Mouse (Mus musculus): ENCODE results near the gene Adcy7.
A peak's percentile ranks its signal among the peaks of the same experiment; 100 is the strongest.

Gene Adcy7

DNA sequence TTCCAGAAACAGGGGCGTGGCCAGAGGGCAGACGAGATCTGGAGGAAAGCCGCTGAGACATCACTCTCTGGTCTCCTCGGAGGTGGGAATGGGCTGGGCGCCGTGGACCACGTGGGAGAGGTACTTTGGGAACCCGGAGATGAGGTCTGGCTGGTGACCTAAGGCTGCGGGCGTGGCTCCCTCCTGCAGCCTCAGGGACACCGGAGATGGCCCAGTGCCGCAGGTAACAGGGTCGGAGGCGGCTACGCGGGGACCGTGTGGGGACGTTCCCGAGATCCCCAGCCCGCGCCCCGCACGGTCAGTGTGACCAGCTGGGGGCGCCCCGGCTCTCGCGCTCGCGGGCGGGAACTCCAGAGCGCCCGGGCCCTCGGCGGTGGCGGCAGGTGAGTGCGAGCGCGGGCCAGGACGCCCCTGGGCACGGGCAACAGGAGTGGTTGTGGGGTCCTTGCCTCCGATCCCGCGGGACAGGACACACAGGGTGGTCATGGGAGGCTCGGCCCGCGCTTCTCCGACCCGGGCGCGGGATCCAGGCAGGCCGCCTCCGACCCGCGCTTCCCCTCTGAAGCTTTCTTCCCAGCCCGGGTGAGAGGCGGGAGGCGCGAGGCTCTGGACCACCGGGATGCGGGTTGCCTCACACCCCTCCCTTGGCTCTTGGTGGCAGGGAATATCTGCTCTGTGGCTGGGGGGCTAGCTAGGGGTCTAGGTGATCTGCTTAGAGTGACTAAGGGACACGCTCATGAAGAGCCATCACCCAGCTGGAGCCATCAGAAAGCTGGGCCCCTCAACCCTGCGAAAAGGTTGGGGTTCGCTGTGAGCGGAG is at the start of gene Adcy7:
Gene Adcy7, plus strand, starts transcription at position 173 of the 820 bp plus-strand sequence.
- peak; percentile 26 to 57 for DNase-seq (ENCODE audit: low spot score in 2 of 2)

GRCm38 (mm10) chr8:88225358-88225757 is 46.8 kb upstream of the Adcy7 start:
- no peak for DNase-seq (ENCODE audit: low spot score in 2 of 2)

DNA sequence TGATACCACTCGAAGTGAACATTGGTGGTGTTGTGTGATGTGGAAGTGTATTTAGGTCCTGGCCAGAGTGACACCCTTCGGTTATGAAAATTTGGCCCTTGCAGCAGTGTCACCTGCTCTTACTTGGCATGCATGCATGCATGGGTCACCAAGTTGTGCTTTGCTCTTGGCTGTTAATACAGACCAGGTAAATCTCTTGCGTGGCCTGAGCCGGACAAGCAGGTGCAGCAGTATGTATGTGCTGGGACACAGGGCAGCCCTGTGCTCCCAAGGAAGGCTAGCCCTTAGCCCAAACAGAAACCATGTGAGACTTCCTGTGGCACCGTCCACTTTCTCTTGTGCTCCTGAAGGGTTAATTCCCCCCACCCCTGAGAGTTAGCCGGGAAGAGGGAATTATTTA is 44.4 kb upstream of the Adcy7 start:
- no peak for DNase-seq (ENCODE audit: low spot score in 2 of 2)

GRCm38 (mm10) chr8:88228286-88228685 is 43.9 kb upstream of the Adcy7 start:
- no peak for DNase-seq (ENCODE audit: low spot score in 2 of 2)

DNA sequence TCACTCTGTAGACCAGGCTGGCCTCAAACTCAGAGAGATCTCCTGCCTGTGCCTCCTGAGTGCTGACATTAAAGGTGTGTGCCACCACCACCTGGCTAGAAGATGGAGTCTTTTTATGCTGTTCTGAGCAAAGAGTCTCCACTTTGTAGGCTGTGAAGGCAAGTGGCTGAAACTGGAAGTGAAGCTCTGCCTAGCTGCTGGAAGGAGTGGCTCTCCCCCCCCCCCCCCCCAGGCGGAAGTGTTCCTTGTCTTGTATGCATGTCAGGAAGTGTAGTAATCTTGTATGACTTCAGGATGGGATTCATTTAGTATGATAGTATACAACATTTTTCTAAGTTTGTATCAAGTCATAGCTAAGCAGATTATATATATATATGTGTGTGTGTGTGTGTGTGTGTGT is 43.4 kb upstream of the Adcy7 start:
- DNase-seq (ENCODE audit: low spot score in 2 of 2) = no peak

GRCm38 (mm10) chr8:88236666-88237065 is 35.5 kb upstream of the Adcy7 start:
- DNase-seq (ENCODE audit: low spot score in 2 of 2) = no peak

GRCm38 (mm10) chr8:88237606-88238005 is 34.6 kb upstream of the Adcy7 start:
- no peak for DNase-seq (ENCODE audit: low spot score in 2 of 2)

DNA sequence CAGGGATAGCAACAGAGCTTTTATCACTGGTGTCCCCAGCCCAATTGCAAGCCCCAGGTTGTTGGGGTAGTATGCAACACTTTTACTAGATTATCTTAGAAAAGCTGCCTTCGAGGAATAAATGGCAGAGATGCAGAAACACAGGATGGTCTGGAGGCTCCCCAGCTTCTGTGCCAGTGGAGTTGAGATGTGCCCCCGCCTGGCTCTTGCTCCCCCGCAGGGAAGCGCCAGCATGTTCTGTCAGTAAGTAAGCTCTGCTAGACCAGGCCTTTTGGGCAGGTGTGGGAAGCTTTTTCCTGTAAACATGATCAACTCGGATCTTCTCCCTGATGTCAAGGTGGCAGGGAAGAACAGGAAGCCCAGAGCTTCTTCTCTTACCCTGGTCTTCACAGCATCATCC is 32.9 kb upstream of the Adcy7 start:
- DNase-seq (ENCODE audit: low spot score in 2 of 2) = no peak

GRCm38 (mm10) chr8:88241871-88242270 is 30.3 kb upstream of the Adcy7 start:
- no peak for DNase-seq (ENCODE audit: low spot score in 2 of 2)

GRCm38 (mm10) chr8:88244298-88244697 is 27.9 kb upstream of the Adcy7 start:
- peak; percentile 53 to 64 for DNase-seq (ENCODE audit: low spot score in 2 of 2)

DNA sequence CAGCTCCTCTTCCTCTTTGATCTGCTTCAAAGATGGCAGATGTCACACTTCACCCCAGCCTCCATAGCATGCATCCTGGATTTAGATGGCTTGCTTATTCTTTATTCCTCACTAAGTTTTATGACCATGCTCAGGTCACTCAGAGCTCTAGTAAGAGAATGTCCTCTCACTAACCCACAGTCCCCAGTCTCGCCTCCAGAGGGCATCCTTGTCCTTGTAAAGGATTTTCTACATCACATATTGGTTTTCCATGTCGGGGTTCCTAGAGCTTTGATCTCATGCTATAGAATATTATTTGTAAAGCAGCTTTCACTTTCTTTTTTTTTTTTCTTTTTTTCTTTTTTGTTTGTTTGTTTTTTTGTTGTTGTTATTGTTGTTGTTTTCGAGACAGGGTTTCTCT is 19.4 kb upstream of the Adcy7 start:
- peak in 1 of 2 experiments; percentile 21 for DNase-seq (ENCODE audit: low spot score in 2 of 2)

DNA sequence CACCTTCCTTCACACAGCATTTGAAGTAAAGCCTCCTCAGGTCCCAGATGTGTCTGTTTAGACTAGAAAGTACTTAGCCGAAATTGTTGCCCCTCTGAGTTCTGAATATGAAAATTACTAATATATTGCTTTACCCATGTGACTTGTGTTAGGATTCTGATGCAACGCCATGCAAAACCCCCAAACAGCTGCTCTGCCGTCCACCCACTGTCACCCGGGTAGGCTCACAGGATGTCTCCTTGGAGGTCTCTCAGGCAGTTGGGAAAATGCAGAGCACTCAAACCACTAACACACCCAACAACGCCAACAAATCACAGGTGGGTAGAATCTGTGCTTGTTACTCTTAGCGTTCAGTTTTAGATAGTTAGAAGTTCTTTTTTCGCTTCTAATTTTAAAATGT is 17.2 kb upstream of the Adcy7 start:
- DNase-seq (ENCODE audit: low spot score in 2 of 2) = no peak

DNA sequence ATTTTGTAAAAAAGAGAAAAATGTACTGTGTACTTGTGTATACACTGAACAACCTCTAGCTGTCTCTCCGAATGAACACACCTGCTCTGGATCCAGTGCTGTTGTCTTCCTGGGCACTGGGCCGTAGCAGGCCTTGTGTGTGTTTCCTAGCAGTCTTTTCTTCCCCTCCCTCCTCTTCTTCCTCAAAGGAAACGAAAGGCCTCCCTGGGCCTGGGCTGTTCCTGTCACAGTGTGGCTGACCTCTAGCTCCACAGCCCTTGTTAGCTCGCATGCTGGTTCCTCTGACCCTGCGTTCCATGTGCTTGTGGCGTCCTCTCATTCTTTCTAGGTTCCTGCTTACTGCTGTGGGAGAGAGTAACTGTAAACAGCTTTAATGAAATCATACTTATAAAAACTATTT is 14.2 kb upstream of the Adcy7 start:
- DNase-seq (ENCODE audit: low spot score in 2 of 2) = no peak

DNA sequence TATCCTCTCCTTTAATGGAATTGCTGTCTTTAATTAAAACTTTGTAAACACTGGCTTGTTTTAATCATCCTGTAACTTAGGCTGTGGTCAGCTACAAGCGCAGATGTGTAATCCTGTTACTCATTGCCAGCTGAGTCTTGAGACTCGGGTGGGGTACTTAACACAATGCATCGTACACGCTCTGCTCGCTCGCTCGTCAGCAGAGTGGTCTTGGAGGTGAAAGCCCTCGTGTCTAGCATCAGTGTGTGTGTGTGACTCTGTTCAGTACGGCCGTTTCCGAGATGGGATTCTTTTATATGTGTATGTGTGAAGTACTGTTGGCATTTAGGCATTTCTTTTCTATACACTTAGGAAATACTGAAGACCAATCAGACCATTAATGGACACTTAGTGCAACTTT is 13.7 kb upstream of the Adcy7 start:
- no peak for DNase-seq (ENCODE audit: low spot score in 2 of 2)

- DNase-seq (ENCODE audit: low spot score in 2 of 2) = no peak
Observed at GRCm38 (mm10) chr8:88260466-88260980, 11.7 kb upstream of the Adcy7 start.

- DNase-seq (ENCODE audit: low spot score in 2 of 2) = no peak
Observed at GRCm38 (mm10) chr8:88262831-88263635, 9.2 kb upstream of the Adcy7 start.

GRCm38 (mm10) chr8:88265511-88265910 is 6.7 kb upstream of the Adcy7 start:
- no peak for DNase-seq (ENCODE audit: low spot score in 2 of 2)

DNA sequence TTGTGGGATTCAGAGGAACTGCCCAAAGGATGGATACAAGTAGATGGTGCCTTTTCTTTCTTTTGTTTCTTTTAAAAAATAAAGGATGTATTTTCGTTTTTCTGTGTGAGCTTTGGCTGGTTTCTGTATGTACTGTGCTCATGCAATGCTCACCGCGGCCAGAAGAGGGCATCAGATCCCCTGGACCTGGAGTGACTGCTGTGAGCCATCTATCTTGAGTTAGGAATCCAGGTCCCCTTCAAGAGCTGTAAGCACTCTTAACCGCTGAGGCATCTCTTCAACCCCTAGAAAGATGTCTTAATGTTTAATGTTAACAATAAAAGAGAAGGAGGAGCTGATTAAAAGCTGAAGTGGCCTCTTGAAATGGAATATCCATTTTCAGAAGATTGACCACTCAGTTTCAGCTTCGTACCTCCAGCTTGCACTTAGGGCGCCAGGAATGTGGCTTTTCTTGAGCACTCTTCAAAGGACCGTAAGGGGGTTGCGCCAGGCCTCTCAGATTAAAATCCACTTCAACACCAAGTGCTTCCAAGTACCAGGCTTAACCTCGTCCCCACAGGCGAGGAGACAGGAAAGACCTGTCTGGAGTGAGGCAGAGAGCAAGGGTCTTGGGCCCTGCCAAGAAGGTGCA is 5.9 kb upstream of the Adcy7 start:
- peak; percentile 65 to 82 for DNase-seq (ENCODE audit: low spot score in 2 of 2)

DNA sequence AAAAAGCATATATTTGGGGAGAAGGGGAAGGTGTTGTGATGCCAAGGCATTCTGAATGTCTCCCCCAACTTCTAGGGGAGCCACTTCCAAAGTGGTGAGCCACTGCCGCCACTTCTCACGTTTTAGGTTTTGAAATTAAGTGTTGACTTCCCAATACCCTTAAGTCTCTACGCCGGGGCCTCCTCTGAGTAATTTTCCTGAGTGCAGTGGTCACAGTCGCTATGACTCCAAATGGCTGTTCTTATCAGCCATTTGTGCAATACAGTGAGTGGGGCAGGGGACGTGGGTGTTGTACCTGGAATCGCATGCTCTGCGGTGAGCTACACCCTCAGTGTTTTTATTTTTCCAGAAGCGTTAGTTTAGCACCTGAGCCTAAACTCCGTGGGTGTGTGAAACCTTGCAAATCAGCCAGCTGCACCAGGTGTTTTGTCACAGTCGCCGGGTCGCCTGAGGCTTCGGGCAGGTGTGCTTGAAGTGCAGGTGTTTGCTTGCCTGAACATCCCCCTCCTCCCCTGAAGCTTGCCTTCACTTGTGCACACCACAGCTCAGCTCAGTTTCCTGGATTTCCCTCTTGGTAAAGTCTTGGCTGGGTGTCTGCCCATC is 5.3 kb upstream of the Adcy7 start:
- DNase-seq (ENCODE audit: low spot score in 2 of 2) = no peak

- DNase-seq (ENCODE audit: low spot score in 2 of 2) = no peak
Observed at GRCm38 (mm10) chr8:88269107-88269875, 2.9 kb upstream of the Adcy7 start.

DNA sequence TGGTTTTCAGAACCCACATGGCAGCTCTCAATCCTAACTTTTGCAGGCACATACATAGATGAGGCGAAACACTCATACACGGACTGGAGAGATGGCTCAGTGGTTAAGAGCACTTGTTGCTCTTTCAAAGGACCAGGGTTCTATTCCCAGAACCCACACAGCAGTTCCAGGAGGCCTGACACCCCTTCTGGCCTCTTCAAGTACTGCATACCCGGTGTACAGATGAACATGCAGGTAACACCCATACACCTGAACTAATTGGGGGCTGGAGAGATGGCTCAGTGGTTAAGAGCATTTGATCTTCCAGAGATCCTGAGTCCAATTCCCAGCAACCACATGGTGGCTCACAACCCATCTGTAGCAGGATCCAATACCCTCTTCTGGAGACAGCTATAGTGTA is 2.1 kb upstream of the Adcy7 start:
- DNase-seq (ENCODE audit: low spot score in 2 of 2) = no peak
